Mouse (Mus musculus): ENCODE results near the gene Tcf7l1.

Gene Tcf7l1

DNA sequence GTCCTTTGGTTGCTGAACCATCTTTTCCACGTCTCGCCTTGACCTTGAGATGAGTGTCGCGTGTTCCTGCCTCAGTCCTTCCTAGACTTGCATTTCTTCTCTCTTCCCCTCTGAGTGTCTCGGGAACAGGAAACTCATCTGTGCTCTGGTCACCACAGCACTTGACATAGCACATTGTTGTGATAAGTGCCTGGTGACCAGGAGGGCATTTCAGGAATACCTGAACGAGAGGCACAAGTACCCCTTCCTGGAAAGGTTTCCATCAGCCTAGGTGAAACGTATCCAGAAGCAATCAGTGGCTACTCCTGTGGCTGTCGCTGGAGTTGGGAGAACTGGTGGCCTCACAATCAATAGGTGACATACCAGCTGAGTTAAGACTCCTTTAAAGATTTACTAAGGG is 124.8 kb downstream of the Tcf7l1 start:
- no peak for DNase-seq (ENCODE audit: low read depth, low spot score)

DNA sequence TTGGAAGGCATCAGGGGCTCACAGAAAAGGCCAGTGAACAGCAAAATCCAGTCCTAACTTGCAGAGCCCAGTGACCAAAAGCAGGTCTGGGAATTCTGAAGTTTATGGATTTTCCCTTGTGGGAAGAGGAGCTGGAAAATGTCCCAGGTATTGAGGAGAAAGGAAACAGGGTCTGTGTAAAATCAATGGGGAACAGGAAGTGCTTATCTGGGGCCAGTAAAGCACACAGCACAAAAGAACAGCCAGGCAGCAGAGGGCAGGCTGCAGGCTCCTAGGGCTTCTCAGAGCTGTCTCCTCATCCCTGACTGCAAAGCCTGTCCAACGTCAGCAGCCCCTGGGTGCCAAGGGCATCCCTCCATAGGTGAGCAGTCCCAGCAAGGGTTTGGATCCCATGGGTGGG is 126.1 kb downstream of the Tcf7l1 start:
- DNase-seq (ENCODE audit: low read depth, low spot score), result no peak

- no peak for DNase-seq (ENCODE audit: low read depth, low spot score)
These were observed 128.7 kb downstream of the Tcf7l1 start for GRCm38 (mm10) chr6:72660391-72660720.

DNA sequence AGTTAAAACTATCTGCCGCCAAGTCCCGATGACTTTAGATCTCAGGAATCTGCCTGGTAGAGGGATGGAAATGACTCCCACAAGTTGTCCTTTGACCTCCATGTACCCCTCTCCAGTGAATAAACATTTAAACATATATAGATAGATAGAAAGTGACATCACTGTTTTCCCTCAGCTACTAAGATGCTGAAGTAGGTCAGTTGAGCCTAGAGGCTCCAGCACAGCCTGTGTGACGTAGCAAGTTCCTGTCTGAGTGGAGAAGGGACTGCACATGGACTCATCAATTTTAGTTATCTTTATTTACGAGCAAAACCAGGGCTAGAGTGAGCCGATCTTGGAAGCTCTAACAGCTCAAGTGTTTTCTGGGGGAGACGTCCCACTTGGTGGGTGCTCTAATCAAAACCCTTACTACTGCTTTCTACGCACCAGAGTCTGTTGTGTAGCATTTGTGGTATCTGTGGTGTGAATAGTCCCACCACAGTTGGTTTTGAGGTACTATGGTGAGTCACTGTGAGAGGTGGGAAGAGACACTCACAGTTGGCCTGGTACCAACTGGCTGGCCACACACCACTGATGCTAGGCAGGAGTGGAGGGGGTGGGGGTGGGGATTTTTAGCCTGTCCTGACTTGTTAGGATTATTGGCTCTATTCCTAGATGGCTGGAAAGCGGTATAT is 129.2 kb downstream of the Tcf7l1 start:
- DNase-seq (ENCODE audit: low read depth, low spot score), result no peak

GRCm38 (mm10) chr6:72658006-72658405 is 131.0 kb downstream of the Tcf7l1 start:
- peak; percentile 68 for DNase-seq (ENCODE audit: low read depth, low spot score)

DNA sequence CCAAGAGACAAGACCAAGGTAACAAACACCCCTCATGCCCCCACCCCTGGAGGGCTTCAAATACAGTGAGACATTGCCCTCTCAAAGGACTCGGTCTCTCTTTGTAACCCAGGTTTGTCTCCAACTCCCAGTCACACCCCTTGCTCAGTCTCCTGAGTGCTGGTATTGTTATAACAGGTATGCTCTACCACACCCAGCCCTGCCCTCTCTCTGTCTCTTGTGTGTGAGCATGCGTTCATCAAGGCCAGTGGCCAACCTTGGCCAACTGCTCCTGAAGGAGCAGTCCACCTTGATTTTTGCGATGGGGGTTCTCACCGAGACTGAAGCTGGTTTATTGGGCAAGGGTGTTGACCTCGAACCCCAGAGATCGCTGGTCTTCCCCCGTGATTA is 133.0 kb downstream of the Tcf7l1 start:
- peak; percentile 80 for DNase-seq (ENCODE audit: low read depth, low spot score)

GRCm38 (mm10) chr6:72655309-72656052 is 133.6 kb downstream of the Tcf7l1 start:
- peak; percentile 61 for DNase-seq (ENCODE audit: low read depth, low spot score)

DNA sequence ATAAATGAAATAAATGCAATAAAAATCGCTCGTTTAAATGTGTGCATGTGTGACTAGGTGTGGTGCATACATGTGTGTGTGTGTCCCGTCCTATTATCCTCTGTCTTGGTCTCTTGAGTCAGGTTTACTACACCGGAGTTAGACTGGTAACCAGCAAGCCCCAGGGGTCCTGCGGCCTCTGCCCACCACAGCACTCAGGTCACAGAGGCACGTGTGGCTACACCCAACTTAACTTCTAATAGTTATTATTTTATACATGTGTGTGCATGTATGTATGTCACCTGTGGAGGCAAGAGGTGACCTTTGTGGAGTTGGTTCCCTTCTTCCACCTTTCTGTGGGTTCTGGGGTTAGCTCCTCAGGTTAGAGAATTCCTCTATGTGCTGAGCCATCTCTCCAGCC is 134.7 kb downstream of the Tcf7l1 start:
- no peak for DNase-seq (ENCODE audit: low read depth, low spot score)

DNA sequence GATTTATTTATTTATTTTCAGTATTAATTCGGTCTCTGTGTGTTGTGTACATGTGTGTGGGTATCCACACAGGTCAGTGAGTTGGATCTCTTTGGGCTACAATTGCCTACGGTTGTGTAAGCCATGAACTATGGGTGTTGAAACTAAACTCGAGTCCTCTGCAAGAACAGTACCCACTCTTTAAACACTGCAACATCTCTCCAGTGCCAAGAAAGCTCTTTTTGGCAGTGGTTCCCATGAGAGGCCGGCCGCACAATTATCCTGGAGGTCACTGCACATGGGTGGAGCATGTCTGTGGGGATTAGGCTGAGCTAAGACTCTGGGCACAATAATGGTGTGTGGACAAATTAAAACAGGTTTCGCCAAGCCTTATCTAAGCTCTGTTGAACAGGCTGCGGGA is 135.6 kb downstream of the Tcf7l1 start:
- DNase-seq (ENCODE audit: low read depth, low spot score), result no peak

- DNase-seq (ENCODE audit: low read depth, low spot score), result no peak
These were observed 138.7 kb downstream of the Tcf7l1 start for GRCm38 (mm10) chr6:72650338-72650851.

GRCm38 (mm10) chr6:72648002-72648595 is 141.0 kb downstream of the Tcf7l1 start:
- no peak for DNase-seq (ENCODE audit: low read depth, low spot score)

DNA sequence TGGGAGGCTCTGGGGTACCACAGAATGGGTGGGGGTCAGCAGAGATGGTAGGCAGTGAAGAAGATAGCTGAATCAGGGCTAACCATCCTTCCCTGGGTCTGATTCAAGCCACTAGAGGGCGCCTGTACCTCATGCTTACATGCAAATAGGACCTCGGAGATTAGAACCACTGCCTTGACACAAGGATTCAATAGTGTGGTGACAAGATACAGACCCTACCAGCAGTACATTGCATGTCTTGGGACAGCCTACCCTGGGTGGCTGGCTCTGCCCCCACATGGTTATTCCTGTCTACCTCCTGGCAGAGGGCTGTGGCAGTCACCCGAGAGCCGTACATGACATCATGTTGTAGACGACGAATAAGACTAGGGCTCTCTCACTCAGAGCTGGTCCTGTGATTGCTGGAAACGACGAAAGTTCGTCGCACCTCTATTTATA is 141.7 kb downstream of the Tcf7l1 start:
- peak; percentile 86 for DNase-seq (ENCODE audit: low read depth, low spot score)

GRCm38 (mm10) chr6:72645364-72645763 is 143.7 kb downstream of the Tcf7l1 start:
- DNase-seq (ENCODE audit: low read depth, low spot score), result no peak

DNA sequence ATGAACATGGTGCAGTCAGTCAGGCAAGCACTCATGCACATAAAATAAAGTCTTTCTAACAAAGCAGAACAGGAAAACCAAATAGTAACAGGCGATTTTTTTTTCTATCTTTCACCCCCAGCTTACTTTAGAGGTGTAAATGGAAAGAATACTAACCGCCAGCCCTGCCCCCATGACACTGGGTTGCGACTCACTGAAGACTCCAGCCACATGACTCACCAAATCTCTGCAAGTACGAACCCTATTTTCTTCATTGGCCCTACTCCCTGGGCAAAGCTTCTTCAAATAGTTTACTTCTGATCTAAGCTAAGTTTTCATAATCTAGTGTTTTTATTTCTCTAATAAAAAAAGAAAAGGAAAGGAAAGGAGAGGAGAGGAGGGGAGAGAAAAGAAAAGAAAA is 144.5 kb downstream of the Tcf7l1 start:
- no peak for DNase-seq (ENCODE audit: low read depth, low spot score)

- DNase-seq (ENCODE audit: low read depth, low spot score), result peak; percentile 32
These were observed 147.7 kb downstream of the Tcf7l1 start for GRCm38 (mm10) chr6:72641218-72641954.

- DNase-seq (ENCODE audit: low read depth, low spot score), result peak; percentile 35
These were observed 152.1 kb downstream of the Tcf7l1 start for GRCm38 (mm10) chr6:72636940-72637339.

GRCm38 (mm10) chr6:72635760-72636431 is 153.2 kb downstream of the Tcf7l1 start:
- peak; percentile 54 for DNase-seq (ENCODE audit: low read depth, low spot score)

DNA sequence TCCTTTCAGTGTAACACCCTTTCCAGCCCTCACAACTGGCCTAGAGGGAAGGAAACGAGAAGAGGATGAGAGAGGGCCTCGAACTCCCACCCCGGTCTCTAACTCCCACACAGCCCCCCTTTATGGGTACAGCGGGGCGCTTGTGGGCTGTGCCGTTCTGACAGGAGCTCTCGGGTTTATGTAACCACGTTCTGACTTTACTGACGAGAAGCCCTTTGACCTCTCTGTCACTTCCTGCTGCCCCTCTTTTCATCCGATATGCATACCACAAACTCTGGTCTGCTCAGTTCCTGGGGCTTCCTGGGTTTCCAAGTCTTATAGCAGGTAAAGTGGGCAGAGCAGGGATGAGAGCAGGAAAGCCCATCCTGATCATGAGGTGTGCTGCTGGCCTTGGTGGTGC is 154.7 kb downstream of the Tcf7l1 start:
- no peak for DNase-seq (ENCODE audit: low read depth, low spot score)

GRCm38 (mm10) chr6:72631700-72632099 is 157.4 kb downstream of the Tcf7l1 start:
- DNase-seq (ENCODE audit: low read depth, low spot score), result no peak

- DNase-seq (ENCODE audit: low read depth, low spot score), result no peak
These were observed 158.1 kb downstream of the Tcf7l1 start for GRCm38 (mm10) chr6:72630961-72631360.

DNA sequence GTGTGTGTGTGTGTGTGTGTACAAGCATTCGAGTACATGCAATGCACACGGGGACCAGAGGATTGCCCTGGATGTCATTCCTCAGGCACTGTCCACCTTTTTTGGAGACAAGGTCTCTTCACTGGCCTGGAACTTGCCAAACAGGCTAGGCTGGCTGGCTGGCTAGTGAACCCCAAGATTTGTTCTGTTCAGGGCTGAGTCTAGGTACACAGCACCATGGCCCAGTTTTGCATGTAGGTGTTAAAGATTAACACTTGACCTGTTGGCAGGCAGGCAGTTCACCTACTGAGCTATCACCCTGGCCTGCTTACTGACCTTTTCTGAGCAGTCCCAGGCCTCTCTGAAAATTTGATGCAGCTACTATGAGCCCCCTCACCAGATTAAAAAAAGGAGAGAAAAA is 158.7 kb downstream of the Tcf7l1 start:
- no peak for DNase-seq (ENCODE audit: low read depth, low spot score)
